Mouse (Mus musculus) C2C12 (cell line): ENCODE data around the gene Calm2.

Experiments
- CEBPB ChIP-seq: IDR thresholded peaks from one replicate; pipeline ENCODE4 v1.6.1; 2011; ENCODE audit warnings: low read depth, mild to moderate bottlenecking, control low read depth, moderate library complexity
- CTCF ChIP-seq: IDR thresholded peaks from one replicate; pipeline ENCODE4 v1.5.1; 2011; ENCODE audit not compliant: control insufficient read depth, insufficient read depth, insufficient read length
- FOSL1 ChIP-seq: IDR thresholded peaks from one replicate; pipeline ENCODE4 v1.8.0; 2011; ENCODE audit warnings: mild to moderate bottlenecking, low read length; ENCODE audit not compliant: poor library complexity, insufficient read depth, severe bottlenecking
- USF1 ChIP-seq: IDR thresholded peaks from one replicate; pipeline ENCODE4 v1.6.1; 2011; ENCODE audit warnings: low read depth, mild to moderate bottlenecking, control low read depth, moderate library complexity

DNA sequence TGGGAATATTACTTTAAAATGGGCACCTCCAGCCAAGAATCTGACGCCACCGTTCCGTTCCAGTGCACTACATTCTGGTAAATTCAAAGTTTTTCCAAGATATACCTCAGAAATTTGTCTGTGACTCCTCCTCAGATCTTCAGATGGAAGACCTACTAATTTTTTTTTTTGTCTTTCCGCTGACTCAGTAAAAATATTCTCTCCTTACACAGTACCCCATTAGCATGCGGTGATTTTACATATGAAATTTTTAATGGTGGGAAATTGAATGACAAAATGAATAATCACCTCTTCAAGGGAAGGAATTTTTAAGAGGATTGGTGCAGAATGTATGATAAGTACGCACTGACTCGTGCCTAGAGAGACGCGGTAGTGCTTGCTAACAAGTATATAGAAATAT is 1.6 kb upstream of the Calm2 start:
- TF ChIP-seq CTCF (no peak), CEBPB (no peak), FOSL1 (no peak), USF1 (no peak)
